Mouse (Mus musculus) limb, embryonic 12.5 days (tissue): ENCODE measurements around the gene Il33. TPM values are rescaled to one million over a fixed set of nuclear protein-coding genes. Genes with fewer than 3 reads are reported as not detected.

Experiments
- ATAC-seq: fragments of 200-750 bp; cut with Nextera tagmentation; 2 replicates; pipeline ENCODE4 v1.8.0; 2017; ENCODE audit warnings: low read depth, moderate TSS enrichment; ENCODE audit not compliant: insufficient number of reproducible peaks, insufficient read depth, low FRiP score, low TSS enrichment
- H3K27ac ChIP-seq: fragments of 300-500 bp; sonication (generic); 2 replicates; pipeline ENCODE4 v1.5.1; 2016; ENCODE audit warnings: mild to moderate bottlenecking, moderate library complexity
- H3K27me3 ChIP-seq: fragments of 300-500 bp; sonication (generic); 2 replicates; pipeline ENCODE4 v1.6.1; 2016; ENCODE audit warnings: mild to moderate bottlenecking, moderate library complexity
- H3K36me3 ChIP-seq: fragments of 300-500 bp; sonication (generic); 2 replicates; pipeline ENCODE4 v1.6.1; 2016; ENCODE audit warnings: mild to moderate bottlenecking, moderate library complexity
- H3K4me1 ChIP-seq: fragments of 300-500 bp; sonication (generic); replicated peaks from 2 replicates; pipeline ENCODE4 v1.6.1; 2016
- H3K4me2 ChIP-seq: fragments of 300-500 bp; sonication (generic); 2 replicates; pipeline ENCODE4 v1.6.1; 2016; ENCODE audit warnings: mild to moderate bottlenecking, moderate library complexity
- H3K4me3 ChIP-seq: fragments of 300-500 bp; sonication (generic); replicated peaks from 2 replicates; pipeline ENCODE4 v1.5.1; 2016; ENCODE audit warnings: mild to moderate bottlenecking
- H3K9ac ChIP-seq: fragments of 300-500 bp; sonication (generic); replicated peaks from 2 replicates; pipeline ENCODE4 v1.6.1; 2016; ENCODE audit warnings: mild to moderate bottlenecking, moderate library complexity
- H3K9me3 ChIP-seq: fragments of 300-500 bp; sonication (generic); 2 replicates; pipeline ENCODE4 v1.6.1; 2016; ENCODE audit warnings: mild to moderate bottlenecking, moderate library complexity
- WGBS: fragments of 180-500 bp; shearing (Covaris S2); methylation state at CpG from one replicate; pipeline ENCODE4 v1.1.7; 2016; 5-methylcytosine and 5-hydroxymethylcytosine counted together
- polyA plus RNA-seq: library from polyadenylated mRNA; unstranded; fragments of >200 nt; fragmentation: Nextera tagmentation; extraction: Ambion mirVana; gene quantifications from 2 replicates; pipeline ENCODE4 v1.2.1, GENCODE M21; 2016

Il33 gene
- polyA plus RNA-seq: 0.13 and 0.47 TPM in 2 replicates

GRCm38 (mm10) chr19:29924638-29925258, at the start of gene Il33:
Gene Il33, plus strand, starts transcription at chr19:29925114.
- Histone ChIP-seq H3K4me3 (no peak within 1 kb of the TSS), H3K27ac (no peak within 1 kb of the TSS), H3K9ac (no peak within 1 kb of the TSS), H3K4me1 (peaks cover 15% of the 10 kb centered on the region), H3K36me3 (no peaks in the 10 kb centered on the region), H3K4me2 (no peak within 1 kb of the TSS), H3K27me3 (no peaks in the 10 kb centered on the region), H3K9me3 (no peaks in the 10 kb centered on the region)
- ATAC-seq: no peak
- 51% methylated on average over 10 of the region's 10 CpGs for WGBS

GRCm38 (mm10) chr19:29877422-29878291, 47.3 kb upstream of the Il33 start:
- Histone ChIP-seq H3K27me3 (no peaks in the 10 kb centered on the region), H3K9ac (no peak overlapping the region), H3K9me3 (no peaks in the 10 kb centered on the region), H3K4me2 (no peak overlapping the region), H3K4me1 (no peaks in the 10 kb centered on the region), H3K36me3 (no peaks in the 10 kb centered on the region), H3K4me3 (no peak overlapping the region), H3K27ac (no peak overlapping the region)
- 65% methylated on average over 10 of the region's 10 CpGs for WGBS
- ATAC-seq: no peak

- ATAC-seq: no peak
- H3K9me3 ChIP-seq: no peaks in the 10 kb centered on the region
Observed at GRCm38 (mm10) chr19:29878896-29879504, 45.9 kb upstream of the Il33 start.

GRCm38 (mm10) chr19:29880918-29881317, 44.0 kb upstream of the Il33 start:
- Histone ChIP-seq H3K9me3 (no peaks in the 10 kb centered on the region), H3K4me3 (no peak overlapping the region), H3K27ac (no peak overlapping the region), H3K9ac (no peak overlapping the region), H3K36me3 (no peaks in the 10 kb centered on the region), H3K4me1 (no peaks in the 10 kb centered on the region), H3K27me3 (no peaks in the 10 kb centered on the region), H3K4me2 (no peak overlapping the region)
- ATAC-seq: no peak
- WGBS: 75% methylated on average over 4 of the region's 4 CpGs

More at GRCm38 (mm10) chr19:29878896-29879504, 45.9 kb upstream of the Il33 start:
- H3K27ac ChIP-seq: no peak overlapping the region
- WGBS: 84% methylated on average over 8 of the region's 8 CpGs
- no peak overlapping the region for H3K4me3 ChIP-seq
- no peaks in the 10 kb centered on the region for H3K36me3 ChIP-seq
- H3K9ac ChIP-seq: no peak overlapping the region
- H3K4me1 ChIP-seq: no peaks in the 10 kb centered on the region
- H3K27me3 ChIP-seq: no peaks in the 10 kb centered on the region
- H3K4me2 ChIP-seq: no peak overlapping the region

GRCm38 (mm10) chr19:29882696-29883095, 42.2 kb upstream of the Il33 start:
- WGBS: 89% methylated on average over 3 of the region's 3 CpGs
- no peaks in the 10 kb centered on the region for H3K9me3 ChIP-seq
- no peaks in the 10 kb centered on the region for H3K36me3 ChIP-seq
- H3K9ac ChIP-seq: no peak overlapping the region
- H3K27me3 ChIP-seq: no peaks in the 10 kb centered on the region
- no peak overlapping the region for H3K4me3 ChIP-seq
- H3K27ac ChIP-seq: no peak overlapping the region
- H3K4me2 ChIP-seq: no peak overlapping the region
- H3K4me1 ChIP-seq: no peaks in the 10 kb centered on the region
- ATAC-seq: no peak

GRCm38 (mm10) chr19:29885548-29885947, 39.4 kb upstream of the Il33 start:
- WGBS: 80% methylated on average over 6 of the region's 6 CpGs
- no peak overlapping the region for H3K4me3 ChIP-seq

GRCm38 (mm10) chr19:29887476-29887875, 37.4 kb upstream of the Il33 start:
- Histone ChIP-seq H3K4me1 (no peaks in the 10 kb centered on the region), H3K9me3 (no peaks in the 10 kb centered on the region), H3K27me3 (no peaks in the 10 kb centered on the region), H3K4me2 (no peak overlapping the region), H3K4me3 (no peak overlapping the region), H3K9ac (no peak overlapping the region), H3K27ac (no peak overlapping the region), H3K36me3 (no peaks in the 10 kb centered on the region)
- no peak for ATAC-seq
- whole genome bisulfite sequencing: 87% methylated on average over 2 of the region's 2 CpGs

More at GRCm38 (mm10) chr19:29885548-29885947, 39.4 kb upstream of the Il33 start:
- no peak for ATAC-seq
- H3K27ac ChIP-seq: no peak overlapping the region
- H3K9ac ChIP-seq: no peak overlapping the region
- no peaks in the 10 kb centered on the region for H3K27me3 ChIP-seq
- no peaks in the 10 kb centered on the region for H3K36me3 ChIP-seq
- no peaks in the 10 kb centered on the region for H3K4me1 ChIP-seq
- no peak overlapping the region for H3K4me2 ChIP-seq
- no peaks in the 10 kb centered on the region for H3K9me3 ChIP-seq

- H3K4me1 ChIP-seq: no peaks in the 10 kb centered on the region
- no peak overlapping the region for H3K4me3 ChIP-seq
- no peak overlapping the region for H3K27ac ChIP-seq
- H3K9ac ChIP-seq: no peak overlapping the region
- H3K9me3 ChIP-seq: no peaks in the 10 kb centered on the region
- H3K4me2 ChIP-seq: no peak overlapping the region
- no peak for ATAC-seq
- WGBS: 88% methylated on average over 6 of the region's 6 CpGs
- H3K27me3 ChIP-seq: no peaks in the 10 kb centered on the region
- no peaks in the 10 kb centered on the region for H3K36me3 ChIP-seq
Observed at GRCm38 (mm10) chr19:29888946-29889345, 36.0 kb upstream of the Il33 start.

- H3K4me1 ChIP-seq: no peaks in the 10 kb centered on the region
- 81% methylated on average over 4 of the region's 4 CpGs for WGBS
- no peaks in the 10 kb centered on the region for H3K36me3 ChIP-seq
- no peaks in the 10 kb centered on the region for H3K9me3 ChIP-seq
- no peak overlapping the region for H3K4me3 ChIP-seq
- H3K27ac ChIP-seq: no peak overlapping the region
- H3K4me2 ChIP-seq: no peak overlapping the region
- no peak overlapping the region for H3K9ac ChIP-seq
- no peaks in the 10 kb centered on the region for H3K27me3 ChIP-seq
- no peak for ATAC-seq
Observed at GRCm38 (mm10) chr19:29891981-29892380, 32.9 kb upstream of the Il33 start.

- no peak for ATAC-seq
- no peaks in the 10 kb centered on the region for H3K36me3 ChIP-seq
- H3K4me2 ChIP-seq: no peak overlapping the region
- H3K9me3 ChIP-seq: no peaks in the 10 kb centered on the region
- no peak overlapping the region for H3K9ac ChIP-seq
- no peak overlapping the region for H3K27ac ChIP-seq
- no peaks in the 10 kb centered on the region for H3K4me1 ChIP-seq
- H3K4me3 ChIP-seq: no peak overlapping the region
- WGBS: 62% methylated on average over 6 of the region's 6 CpGs
- no peaks in the 10 kb centered on the region for H3K27me3 ChIP-seq
Observed at GRCm38 (mm10) chr19:29892786-29893185, 32.1 kb upstream of the Il33 start.

- no peak overlapping the region for H3K4me3 ChIP-seq
- H3K9me3 ChIP-seq: no peaks in the 10 kb centered on the region
- no peaks in the 10 kb centered on the region for H3K4me1 ChIP-seq
- WGBS: 87% methylated on average over 4 of the region's 4 CpGs
- ATAC-seq: no peak
- no peak overlapping the region for H3K9ac ChIP-seq
- H3K27ac ChIP-seq: no peak overlapping the region
- H3K27me3 ChIP-seq: no peaks in the 10 kb centered on the region
- no peak overlapping the region for H3K4me2 ChIP-seq
- no peaks in the 10 kb centered on the region for H3K36me3 ChIP-seq
Observed at GRCm38 (mm10) chr19:29893718-29894273, 31.1 kb upstream of the Il33 start.
